Mouse (Mus musculus): ENCODE results near the gene Synrg. TPM values are rescaled to one million over a fixed set of nuclear protein-coding genes. Genes with fewer than 3 reads are reported as not detected.

Gene Synrg
- polyA plus RNA-seq, 1 experiment from 2014 or later = 26.4 TPM

- Histone ChIP-seq H3K27me3 (ENCODE audit: control insufficient read depth, insufficient read depth, low read depth, low read length) (no peaks in the 10 kb centered on the region), H3K4me2 (ENCODE audit: low read length) (no peak overlapping the region), H3K4me1 (ENCODE audit: control insufficient read depth, insufficient read depth, low read length) (peaks cover 20% of the 10 kb centered on the region), H3K36me3 (ENCODE audit: control insufficient read depth, insufficient read depth, low read length) (peaks cover 11% of the 10 kb centered on the region), H3K9ac (ENCODE audit: low read depth, low read length) (no peak overlapping the region), H3K4me3 (ENCODE audit: low read depth, low read length) (no peak overlapping the region), H3K9me3 (replicated peaks; ENCODE audit: control insufficient read depth, low read length, poor library complexity, severe bottlenecking) (no peaks in the 10 kb centered on the region), H3K27ac (ENCODE audit: low read length) (no peak overlapping the region)
- WGBS = 90% methylated on average over 6 of the region's 6 CpGs
- no peak for ATAC-seq
Measured at GRCm38 (mm10) chr11:84016147-84016809, 52.0 kb downstream of the Synrg start.

- no peak for ATAC-seq
- Histone ChIP-seq H3K4me2 (ENCODE audit: low read length) (no peak overlapping the region), H3K4me1 (ENCODE audit: control insufficient read depth, insufficient read depth, low read length) (peaks cover 13% of the 10 kb centered on the region; the same call in 1 of the 2 replicates), H3K27ac (ENCODE audit: low read length) (no peak overlapping the region), H3K27me3 (ENCODE audit: control insufficient read depth, insufficient read depth, low read depth, low read length) (no peaks in the 10 kb centered on the region), H3K9ac (ENCODE audit: low read depth, low read length) (no peak overlapping the region), H3K4me3 (ENCODE audit: low read depth, low read length) (no peak overlapping the region), H3K9me3 (replicated peaks; ENCODE audit: control insufficient read depth, low read length, poor library complexity, severe bottlenecking) (no peaks in the 10 kb centered on the region), H3K36me3 (ENCODE audit: control insufficient read depth, insufficient read depth, low read length) (peaks cover 18% of the 10 kb centered on the region)
- 94% methylated on average over 7 of the region's 7 CpGs for WGBS
Measured at GRCm38 (mm10) chr11:84016810-84017508, 52.7 kb downstream of the Synrg start.

DNA sequence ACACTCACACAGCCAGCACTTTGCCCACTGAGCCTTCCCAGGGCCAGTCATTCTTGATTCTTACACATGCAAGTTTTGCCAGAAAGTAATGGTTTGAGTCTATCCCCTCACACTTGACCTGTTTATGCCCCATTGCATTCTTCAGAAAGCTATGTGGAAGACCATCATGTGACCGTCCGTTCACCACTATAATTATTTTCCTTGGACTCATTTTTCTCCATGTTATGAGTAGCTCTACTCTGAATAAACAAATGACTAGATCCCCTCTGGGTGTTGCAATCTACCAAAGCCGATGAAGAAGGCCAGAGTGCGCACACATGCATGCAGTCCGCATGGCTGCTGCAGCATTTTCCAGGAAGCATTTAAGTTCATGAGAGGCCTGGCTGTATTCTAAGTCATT lies 63.0 kb downstream of the Synrg start:
- Histone ChIP-seq H3K36me3 (ENCODE audit: control insufficient read depth, insufficient read depth, low read length) (peaks cover 48% of the 10 kb centered on the region), H3K27ac (ENCODE audit: low read length) (no peak overlapping the region), H3K27me3 (ENCODE audit: control insufficient read depth, insufficient read depth, low read depth, low read length) (no peaks in the 10 kb centered on the region), H3K4me2 (ENCODE audit: low read length) (no peak overlapping the region), H3K9me3 (replicated peaks; ENCODE audit: control insufficient read depth, low read length, poor library complexity, severe bottlenecking) (no peaks in the 10 kb centered on the region), H3K9ac (ENCODE audit: low read depth, low read length) (no peak overlapping the region), H3K4me3 (ENCODE audit: low read depth, low read length) (no peak overlapping the region), H3K4me1 (ENCODE audit: control insufficient read depth, insufficient read depth, low read length) (no peaks in the 10 kb centered on the region)
- WGBS = 90% methylated on average over 5 of the region's 5 CpGs
- ATAC-seq = no peak

GRCm38 (mm10) chr11:84028271-84029028 lies 64.2 kb downstream of the Synrg start:
- 88% methylated on average over 9 of the region's 9 CpGs for WGBS
- Histone ChIP-seq H3K36me3 (ENCODE audit: control insufficient read depth, insufficient read depth, low read length) (peaks cover 45% of the 10 kb centered on the region), H3K4me2 (ENCODE audit: low read length) (no peak overlapping the region), H3K4me1 (ENCODE audit: control insufficient read depth, insufficient read depth, low read length) (no peaks in the 10 kb centered on the region), H3K27me3 (ENCODE audit: control insufficient read depth, insufficient read depth, low read depth, low read length) (no peaks in the 10 kb centered on the region), H3K27ac (ENCODE audit: low read length) (no peak overlapping the region), H3K9me3 (replicated peaks; ENCODE audit: control insufficient read depth, low read length, poor library complexity, severe bottlenecking) (no peaks in the 10 kb centered on the region), H3K9ac (ENCODE audit: low read depth, low read length) (no peak overlapping the region), H3K4me3 (ENCODE audit: low read depth, low read length) (no peak overlapping the region)
- no peak for ATAC-seq

GRCm38 (mm10) chr11:84031971-84032370 lies 67.7 kb downstream of the Synrg start:
- 58% methylated on average over 9 of the region's 9 CpGs for WGBS
- no peak overlapping the region for H3K4me3 ChIP-seq (ENCODE audit: low read depth, low read length)
- peaks cover 16% of the 10 kb centered on the region for H3K36me3 ChIP-seq (ENCODE audit: control insufficient read depth, insufficient read depth, low read length)
- no peaks in the 10 kb centered on the region for H3K4me1 ChIP-seq (ENCODE audit: control insufficient read depth, insufficient read depth, low read length)
- H3K4me2 ChIP-seq (ENCODE audit: low read length) = no peak overlapping the region
- no peak overlapping the region for H3K27ac ChIP-seq (ENCODE audit: low read length)
- H3K9me3 ChIP-seq (replicated peaks; ENCODE audit: control insufficient read depth, low read length, poor library complexity, severe bottlenecking) = no peaks in the 10 kb centered on the region
- no peak overlapping the region for H3K9ac ChIP-seq (ENCODE audit: low read depth, low read length)
- ATAC-seq = no peak
- no peaks in the 10 kb centered on the region for H3K27me3 ChIP-seq (ENCODE audit: control insufficient read depth, insufficient read depth, low read depth, low read length)

- Histone ChIP-seq H3K4me3 (ENCODE audit: low read depth, low read length) (no peak overlapping the region), H3K4me1 (ENCODE audit: control insufficient read depth, insufficient read depth, low read length) (no peaks in the 10 kb centered on the region), H3K36me3 (ENCODE audit: control insufficient read depth, insufficient read depth, low read length) (peaks cover 16% of the 10 kb centered on the region), H3K27ac (ENCODE audit: low read length) (no peak overlapping the region), H3K9me3 (replicated peaks; ENCODE audit: control insufficient read depth, low read length, poor library complexity, severe bottlenecking) (no peaks in the 10 kb centered on the region), H3K4me2 (ENCODE audit: low read length) (no peak overlapping the region), H3K27me3 (ENCODE audit: control insufficient read depth, insufficient read depth, low read depth, low read length) (no peaks in the 10 kb centered on the region), H3K9ac (ENCODE audit: low read depth, low read length) (no peak overlapping the region)
- ATAC-seq = no peak
- 92% methylated on average over 5 of the region's 5 CpGs for WGBS
Measured at GRCm38 (mm10) chr11:84032559-84032958, 68.3 kb downstream of the Synrg start.

DNA sequence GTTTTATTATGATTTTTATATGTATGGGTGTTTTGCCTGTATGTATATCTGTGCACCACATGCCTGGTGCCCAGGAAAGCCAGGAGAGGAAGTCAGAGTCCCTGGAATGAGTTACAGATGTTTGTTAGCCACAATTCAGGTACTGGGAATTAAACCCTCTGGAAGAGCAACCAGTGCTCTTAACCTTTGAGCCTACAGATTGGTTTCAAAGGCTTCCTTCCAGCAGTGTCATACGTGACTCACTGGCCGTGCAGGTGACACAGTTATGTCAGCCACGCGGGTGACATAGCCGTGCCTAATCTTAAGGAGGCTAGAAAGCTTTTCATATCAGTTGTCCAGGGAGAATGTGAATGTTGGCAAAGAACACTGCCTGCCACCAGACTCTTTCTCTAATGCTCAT lies 69.4 kb downstream of the Synrg start:
- H3K4me3 ChIP-seq (ENCODE audit: low read depth, low read length) = no peak overlapping the region
- H3K4me2 ChIP-seq (ENCODE audit: low read length) = no peak overlapping the region
- no peaks in the 10 kb centered on the region for H3K27me3 ChIP-seq (ENCODE audit: control insufficient read depth, insufficient read depth, low read depth, low read length)
- H3K9me3 ChIP-seq (replicated peaks; ENCODE audit: control insufficient read depth, low read length, poor library complexity, severe bottlenecking) = no peaks in the 10 kb centered on the region
- peaks cover 10% of the 10 kb centered on the region for H3K36me3 ChIP-seq (ENCODE audit: control insufficient read depth, insufficient read depth, low read length)
- ATAC-seq = no peak
- H3K27ac ChIP-seq (ENCODE audit: low read length) = no peak overlapping the region
- WGBS = 86% methylated on average over 5 of the region's 5 CpGs
- H3K4me1 ChIP-seq (ENCODE audit: control insufficient read depth, insufficient read depth, low read length) = no peaks in the 10 kb centered on the region
- no peak overlapping the region for H3K9ac ChIP-seq (ENCODE audit: low read depth, low read length)

GRCm38 (mm10) chr11:84040621-84041020 lies 76.4 kb downstream of the Synrg start:
- no peak overlapping the region for H3K4me3 ChIP-seq (ENCODE audit: low read depth, low read length)
- H3K4me2 ChIP-seq (ENCODE audit: low read length) = no peak overlapping the region
- peaks cover 18% of the 10 kb centered on the region for H3K36me3 ChIP-seq (ENCODE audit: control insufficient read depth, insufficient read depth, low read length)
- no peaks in the 10 kb centered on the region for H3K9me3 ChIP-seq (replicated peaks; ENCODE audit: control insufficient read depth, low read length, poor library complexity, severe bottlenecking)
- 68% methylated on average over 6 of the region's 6 CpGs for WGBS
- peaks cover 22% of the 10 kb centered on the region for H3K4me1 ChIP-seq (ENCODE audit: control insufficient read depth, insufficient read depth, low read length)
- H3K9ac ChIP-seq (ENCODE audit: low read depth, low read length) = no peak overlapping the region
- H3K27me3 ChIP-seq (ENCODE audit: control insufficient read depth, insufficient read depth, low read depth, low read length) = no peaks in the 10 kb centered on the region
- no peak overlapping the region for H3K27ac ChIP-seq (ENCODE audit: low read length)
- no peak for ATAC-seq
